In the genomic region with DNA sequence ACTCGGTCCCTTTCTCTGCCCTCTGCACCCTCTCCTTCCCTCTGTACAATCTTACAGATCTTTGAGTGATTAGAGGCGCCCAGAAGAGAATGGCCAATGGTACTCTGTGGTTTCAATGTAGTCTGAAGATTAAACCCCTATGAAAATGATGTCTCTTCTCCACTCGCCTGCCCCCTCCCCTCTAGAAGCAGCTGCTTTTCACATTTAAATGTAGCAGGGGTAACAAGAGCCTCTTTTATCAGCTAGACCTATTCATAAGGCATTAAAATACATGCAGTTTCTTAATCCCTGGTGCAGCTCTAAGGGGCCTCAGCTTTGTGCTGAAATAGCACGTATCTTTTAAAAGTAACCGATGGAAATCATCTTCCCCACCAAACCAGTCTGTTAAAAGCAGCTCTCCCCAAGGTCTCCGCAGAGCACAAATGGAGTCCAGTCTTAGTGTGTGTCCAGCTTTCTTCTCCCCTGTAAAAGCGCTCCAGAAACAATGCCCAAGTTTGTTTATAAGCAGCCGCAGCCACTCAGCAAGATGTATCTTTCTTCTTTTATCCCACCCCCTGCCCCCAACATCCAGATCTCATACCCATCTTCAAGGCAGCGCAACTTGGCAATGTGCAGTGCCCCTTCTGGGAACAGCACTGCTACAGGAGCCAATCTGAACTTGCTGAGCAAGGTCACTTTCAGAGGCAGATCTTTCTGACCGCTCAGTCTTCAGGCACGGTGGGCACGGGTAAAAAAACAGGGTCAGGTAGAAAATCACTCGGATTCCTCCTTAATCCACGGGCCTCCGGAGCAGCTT, we compare ENCODE assay signal across 11 mouse cellular contexts.
A peak's percentile ranks its signal among the peaks of the same experiment; 100 is the strongest.
DNase-seq lines count a peak whose midpoint lies in the region; ATAC-seq lines count a peak whose summit lies in the region.
"Had no signal": no experiment of that assay in that cellular context is flagged by ENCODE, and none has a peak within 500 bp of the region (broad histone marks: within the 10 kb centered on the region; RNA-seq: fewer than 3 reads in every experiment).

No protein-coding gene starts in this region.

- ATAC-seq in hindbrain, embryonic 13.5 days (ENCODE audit: low FRiP score): no peak
- ATAC-seq in neural tube, embryonic 12.5 days (ENCODE audit: low FRiP score, low read depth): no peak

- peak overlapping the region; percentile 26; the same call in 1 of the 2 replicates for H3K4me2 ChIP-seq in hindbrain, embryonic 13.5 days
- H3K4me2 ChIP-seq in neural tube, embryonic 12.5 days (replicated peaks): 0 out of 2 replicates have a peak overlapping the region, but pooled peaks have one; percentile 10
- H3K4me2 ChIP-seq: limb, embryonic 12.5 days had no signal

- H3K4me3 ChIP-seq in hindbrain, embryonic 13.5 days: no peak overlapping the region
- H3K4me3 ChIP-seq in neural tube, embryonic 12.5 days: no peak overlapping the region
- H3K4me3 ChIP-seq: limb, embryonic 12.5 days had no signal

- WGBS in hindbrain, embryonic 13.5 days: 19% methylated on average over 15 of the region's 15 CpGs
- WGBS in neural tube, embryonic 12.5 days: 34% methylated on average over 15 of the region's 15 CpGs

- no peak overlapping the region for H3K27ac ChIP-seq in hindbrain, embryonic 13.5 days
- no peak overlapping the region for H3K27ac ChIP-seq in neural tube, embryonic 12.5 days
- H3K27ac ChIP-seq: limb, embryonic 12.5 days had no signal

- H3K36me3 ChIP-seq in hindbrain, embryonic 13.5 days: no peaks in the 10 kb centered on the region
- no peaks in the 10 kb centered on the region for H3K36me3 ChIP-seq in neural tube, embryonic 12.5 days
- H3K36me3 ChIP-seq: limb, embryonic 12.5 days had no signal

- H3K9ac ChIP-seq in hindbrain, embryonic 13.5 days: no peak overlapping the region
- no peak overlapping the region for H3K9ac ChIP-seq in neural tube, embryonic 12.5 days
- H3K9ac ChIP-seq: limb, embryonic 12.5 days had no signal

- no peaks in the 10 kb centered on the region for H3K9me3 ChIP-seq in hindbrain, embryonic 13.5 days
- no peaks in the 10 kb centered on the region for H3K9me3 ChIP-seq in neural tube, embryonic 12.5 days
- H3K9me3 ChIP-seq: limb, embryonic 12.5 days had no signal

- DNase-seq in embryo, embryonic 10.5 days (ENCODE audit: low spot score): peak; percentile 33
- DNase-seq in embryo, embryonic 10 days (ENCODE audit: low spot score): no peak
- DNase-seq in retina, postnatal 1 day: peak; percentile 9
- DNase-seq in retina, embryonic 14.5 days (ENCODE audit: low spot score): no peak
- DNase-seq in heart, adult 9 months (ENCODE audit: low spot score in 2 of 2): no peak
- DNase-seq in spleen, postnatal 10 days (ENCODE audit: low spot score in 2 of 2): no peak
- DNase-seq: adrenal gland, postnatal 36 days; cerebellum, adult 8-10 months had no signal

- H3K27me3 ChIP-seq in hindbrain, embryonic 13.5 days: 0 out of 2 replicates have a peak, but pooled peaks cover 17% of the 10 kb centered on the region
- no peaks in the 10 kb centered on the region for H3K27me3 ChIP-seq in neural tube, embryonic 12.5 days (replicated peaks)

- H3K4me1 ChIP-seq in hindbrain, embryonic 13.5 days (replicated peaks): peaks cover 14% of the 10 kb centered on the region
- peaks cover 7% of the 10 kb centered on the region for H3K4me1 ChIP-seq in neural tube, embryonic 12.5 days

Comparison
In these comparisons a context has a peak if more than half of its experiments do, and no peak if none do; other contexts are left out.
1. DNase-seq: peak in embryo, embryonic 10.5 days (single experiment) and retina, postnatal 1 day (single experiment); none in embryo, embryonic 10 days (single experiment), retina, embryonic 14.5 days (single experiment), heart, adult 9 months (0 of 2) and spleen, postnatal 10 days (0 of 2).